Mouse (Mus musculus) liver, adult (tissue): ENCODE measurements around the gene Cdr2.
A peak's percentile ranks its signal among the peaks of the same experiment; 100 is the strongest.

Experiments
- GATA4 ChIP-seq: IDR thresholded peaks from 2 replicates; pipeline ENCODE4 v1.6.1; 2014; ENCODE audit warnings: mild to moderate bottlenecking, low read length; ENCODE audit not compliant: insufficient replicate concordance

The Cdr2 gene

GRCm38 (mm10) chr7:120934716-120935115, 47.4 kb downstream of the Cdr2 start:
- TF ChIP-seq GATA4 = no peak

GRCm38 (mm10) chr7:120933680-120934195, 48.4 kb downstream of the Cdr2 start:
- no peak for TF ChIP-seq GATA4

- TF ChIP-seq GATA4 = no peak
Measured at GRCm38 (mm10) chr7:120933110-120933509, 49.0 kb downstream of the Cdr2 start.

- peak; percentile 24; the same call in 1 of the 2 replicates for TF ChIP-seq GATA4
Measured at GRCm38 (mm10) chr7:120918526-120918962, 63.6 kb downstream of the Cdr2 start.

GRCm38 (mm10) chr7:120917592-120918461, 64.3 kb downstream of the Cdr2 start, which contains the start of gene Polr3e:
Polr3e (plus strand) TSS chr7:120917744.
- TF ChIP-seq GATA4 = peak; percentile 51; the same call in 1 of the 2 replicates

- TF ChIP-seq GATA4 = no peak
Measured at GRCm38 (mm10) chr7:120917279-120917591, 64.9 kb downstream of the Cdr2 start.

- no peak for TF ChIP-seq GATA4
Measured at GRCm38 (mm10) chr7:120916262-120916875, 65.7 kb downstream of the Cdr2 start.

- no peak for TF ChIP-seq GATA4
Measured at GRCm38 (mm10) chr7:120913332-120913731, 68.8 kb downstream of the Cdr2 start.
